Mouse (Mus musculus) erythroblast, adult 5-6 weeks (primary cell): Measurements from ENCODE around the gene Ccdc190. TPM values are rescaled to one million over a fixed set of nuclear protein-coding genes. Genes with fewer than 3 reads are reported as not detected.

Source experiments
- total RNA-seq, 2 experiments: library from RNA; stranded (forward) in 1 of 2; stranded (reverse) in 1 of 2; fragments of 150-400 nt in 1 of 2; fragments of 200-764, 138-1000 nt in 1 of 2; gene quantifications; 2 replicates each; pipeline versions ENCODE4 v1.2.3 to v1.2.4; 2015 to 2017; ENCODE audit warnings: low replicate concordance in 2 of 2

Gene Ccdc190
- total RNA-seq, 2 experiments from 2014 or later = not detected

Other genes starting within 250 kb of the Ccdc190 start
- not detected in 2 replicates for gene Rgs4, start 181.0 kb upstream of the Ccdc190 start, total RNA-seq (2015; ENCODE audit: low replicate concordance)
- not detected in 2 replicates for gene Rgs4, start 181.0 kb upstream of the Ccdc190 start, total RNA-seq (2017; ENCODE audit: low replicate concordance)
- gene Hsd17b7, start 40.6 kb downstream of the Ccdc190 start, total RNA-seq (2015; ENCODE audit: low replicate concordance) = 0.77 and 1.7 TPM in 2 replicates
- 0.60 and 0.98 TPM in 2 replicates for gene Hsd17b7, start 40.6 kb downstream of the Ccdc190 start, total RNA-seq (2017; ENCODE audit: low replicate concordance)
- not detected in 2 replicates for gene Ddr2, start 182.1 kb downstream of the Ccdc190 start, total RNA-seq (2015; ENCODE audit: low replicate concordance)
- gene Ddr2, start 182.1 kb downstream of the Ccdc190 start, total RNA-seq (2017; ENCODE audit: low replicate concordance) = 0.60 TPM in 1 of 2 replicates, not detected in the other
- 29.2 and 31.1 TPM in 2 replicates for gene Uap1, start 246.3 kb downstream of the Ccdc190 start, total RNA-seq (2015; ENCODE audit: low replicate concordance)
- 14.8 and 20.4 TPM in 2 replicates for gene Uap1, start 246.3 kb downstream of the Ccdc190 start, total RNA-seq (2017; ENCODE audit: low replicate concordance)